Mouse (Mus musculus) frontal cortex, postnatal 14 days (tissue): ENCODE measurements around the gene Pms2.
A peak's percentile ranks its signal among the peaks of the same experiment; 100 is the strongest.

Experiments used
- DNase-seq, 2 experiments: peaks; one replicate each; pipeline ENCODE4 v3.0.0; 2022; ENCODE audit warnings: low spot score in 2 of 2

Pms2 gene

DNA sequence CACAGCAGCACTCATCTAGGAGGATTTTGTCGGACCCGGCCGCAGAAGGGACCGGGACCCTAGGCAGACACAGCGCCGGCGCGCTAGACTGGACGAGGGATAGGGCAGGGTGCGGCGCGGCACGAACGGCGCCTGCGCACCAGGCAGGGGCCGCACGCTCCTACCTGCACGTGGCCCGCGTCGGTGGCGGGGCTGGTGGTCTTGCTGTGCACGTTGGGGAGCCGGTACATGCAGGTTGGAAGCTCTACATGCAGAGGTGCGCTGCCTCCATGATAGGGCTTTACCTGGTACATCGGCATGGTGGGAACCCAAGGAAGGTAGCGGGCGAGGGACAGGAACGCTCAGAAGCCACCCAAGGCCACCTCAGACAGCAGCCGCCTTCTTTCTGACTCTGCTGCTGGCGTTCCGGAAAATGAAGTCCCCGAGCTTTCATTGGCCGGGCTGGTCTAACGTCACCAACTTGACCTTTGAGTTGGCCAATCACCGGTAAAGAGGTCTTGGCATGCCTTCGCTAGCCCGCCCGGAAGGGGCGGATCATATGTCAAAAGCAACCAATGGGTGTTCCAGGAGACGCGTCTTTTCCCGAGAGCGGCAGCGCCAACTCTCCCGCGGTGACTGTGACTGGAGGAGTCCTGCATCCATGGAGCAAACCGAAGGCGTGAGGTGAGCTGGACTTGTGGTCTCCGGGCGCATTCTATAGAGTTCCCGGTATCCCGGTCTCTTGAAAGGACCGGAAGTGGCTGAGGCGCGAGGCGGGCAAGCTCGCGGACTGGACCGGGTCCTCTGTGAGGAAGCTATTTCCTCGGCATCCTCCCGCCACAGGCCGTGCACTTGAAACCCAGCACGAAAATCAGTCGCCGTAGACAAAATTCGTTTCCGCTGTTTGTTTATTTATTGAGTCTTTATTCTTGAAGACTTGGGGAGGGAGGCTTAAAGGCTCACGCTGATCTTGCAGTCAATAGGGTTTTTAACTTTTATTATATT lies at the start of gene Pms2, which contains the start of gene Aimp2:
Pms2 (plus strand) TSS at position 548 of the 984 bp plus-strand sequence.
Aimp2 (minus strand) TSS at position 431 of the 984 bp plus-strand sequence.
- DNase-seq, result peak; percentile 96 to 97

DNA sequence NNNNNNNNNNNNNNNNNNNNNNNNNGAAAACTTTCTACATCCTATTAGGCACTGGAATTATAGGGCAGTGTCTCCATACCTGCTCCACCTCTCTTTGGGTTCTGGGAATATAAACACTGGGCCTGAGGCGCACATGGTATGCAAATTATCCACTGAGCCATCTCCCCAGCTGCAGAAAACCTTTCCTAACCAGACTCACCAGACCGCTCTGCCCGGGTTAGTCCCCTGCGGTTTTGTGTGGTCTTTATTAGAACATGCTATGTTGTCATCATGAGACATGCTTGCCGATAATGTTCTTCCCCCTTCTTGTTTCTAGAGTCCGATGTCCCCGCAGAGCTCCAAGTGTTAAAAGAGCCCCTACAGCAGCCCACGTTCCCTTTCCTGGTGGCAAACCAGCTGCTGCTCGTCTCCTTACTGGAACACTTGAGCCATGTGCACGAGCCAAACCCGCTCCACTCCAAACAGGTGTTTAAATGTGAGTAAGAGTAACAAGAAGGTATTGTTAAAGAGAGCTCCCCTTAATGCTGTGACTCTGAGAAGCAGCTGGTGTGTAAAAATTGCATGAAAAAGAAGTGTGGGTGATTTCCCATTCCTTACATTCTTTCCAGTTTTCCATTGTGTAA lies 38.1 kb upstream of the Pms2 start:
- DNase-seq, result no peak

DNA sequence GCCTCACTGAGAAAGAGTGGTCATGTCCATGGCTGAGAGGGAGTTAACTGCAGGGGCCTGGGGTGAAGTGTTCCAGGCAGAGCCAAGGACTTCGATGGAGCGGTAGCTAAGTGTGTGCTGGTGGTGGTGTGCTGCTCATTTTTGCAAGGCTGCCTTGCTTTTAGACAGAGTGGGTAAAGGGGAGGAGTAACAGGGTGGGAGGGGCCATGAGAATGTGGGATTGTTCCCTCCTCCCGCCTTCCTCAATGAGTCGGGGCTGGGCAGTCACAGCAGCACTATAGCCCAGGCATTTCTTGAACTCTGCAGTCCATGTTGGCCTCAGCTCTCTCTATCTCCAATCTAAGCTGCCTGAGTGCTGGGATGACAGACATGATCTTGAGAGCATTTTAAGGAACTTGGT lies 35.2 kb upstream of the Pms2 start:
- no peak for DNase-seq

DNA sequence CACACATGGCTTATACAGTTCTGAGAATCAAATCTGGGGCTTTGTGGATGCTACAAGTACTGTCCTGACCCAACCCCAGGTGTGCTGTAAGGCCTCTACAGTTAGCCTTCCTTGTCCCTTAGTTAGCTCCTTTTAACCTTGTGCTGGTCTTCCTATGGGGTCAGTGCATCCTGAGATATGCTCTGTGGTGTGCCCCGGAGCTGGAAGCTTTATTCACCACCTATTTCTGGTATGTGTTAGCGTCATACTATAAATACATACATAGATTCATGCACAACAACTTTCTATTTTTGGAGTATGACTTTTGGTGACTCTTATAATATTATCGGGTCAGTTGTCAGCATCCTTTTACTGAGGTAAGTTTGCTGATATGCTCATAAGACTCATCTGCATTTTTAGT lies 24.5 kb upstream of the Pms2 start:
- DNase-seq, result no peak

DNA sequence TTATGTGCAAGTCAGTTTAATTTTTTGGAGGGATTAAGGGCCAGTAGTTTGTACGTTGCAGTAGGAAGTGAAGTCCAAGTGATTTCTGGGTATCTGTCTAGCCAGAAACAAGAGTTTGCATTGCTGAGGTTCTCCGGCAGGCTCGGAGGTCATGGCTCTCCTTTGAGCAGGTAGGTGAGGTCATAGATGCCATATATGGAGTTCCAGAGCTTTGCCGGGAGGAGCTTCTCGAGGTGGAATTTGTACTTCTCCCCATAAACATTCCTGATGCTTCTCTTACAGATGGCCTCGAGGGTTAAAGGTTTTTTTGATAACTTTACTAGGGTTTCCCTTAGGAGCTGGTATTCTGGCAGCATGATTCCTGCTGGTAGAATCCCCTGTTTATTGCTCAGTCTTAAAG lies 19.0 kb upstream of the Pms2 start:
- no peak for DNase-seq

DNA sequence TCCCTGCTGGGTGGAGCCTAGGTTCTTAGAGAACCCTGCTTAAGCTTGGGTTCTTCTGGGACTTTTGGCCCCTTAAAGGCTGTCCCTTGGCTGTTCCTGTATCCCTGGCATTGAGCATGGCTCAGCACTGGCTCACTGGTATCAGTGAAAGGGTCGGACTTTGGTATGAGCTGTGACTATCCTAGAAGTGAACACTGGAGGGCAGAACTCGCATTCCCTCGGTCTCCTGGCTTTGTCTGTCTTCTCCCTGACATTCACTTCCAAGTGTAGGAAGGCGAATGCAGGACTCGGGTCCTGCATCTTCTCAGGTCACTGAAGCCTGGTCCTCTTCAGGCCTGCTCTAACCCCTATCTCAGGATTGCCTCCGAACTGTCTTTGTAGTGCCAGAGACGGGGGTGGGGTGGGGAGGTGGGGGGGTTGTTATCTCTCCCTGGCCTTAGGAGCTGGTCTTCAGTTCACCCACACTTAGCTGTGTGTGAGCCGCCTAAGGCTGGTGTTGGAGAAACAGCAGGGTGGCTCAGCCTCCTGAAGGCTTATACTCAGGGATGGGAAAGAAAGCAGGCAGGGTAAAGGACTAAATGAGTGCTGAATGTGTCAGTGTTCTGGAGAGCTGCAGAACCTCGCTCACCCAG lies 17.4 kb upstream of the Pms2 start:
- DNase-seq, result no peak

DNA sequence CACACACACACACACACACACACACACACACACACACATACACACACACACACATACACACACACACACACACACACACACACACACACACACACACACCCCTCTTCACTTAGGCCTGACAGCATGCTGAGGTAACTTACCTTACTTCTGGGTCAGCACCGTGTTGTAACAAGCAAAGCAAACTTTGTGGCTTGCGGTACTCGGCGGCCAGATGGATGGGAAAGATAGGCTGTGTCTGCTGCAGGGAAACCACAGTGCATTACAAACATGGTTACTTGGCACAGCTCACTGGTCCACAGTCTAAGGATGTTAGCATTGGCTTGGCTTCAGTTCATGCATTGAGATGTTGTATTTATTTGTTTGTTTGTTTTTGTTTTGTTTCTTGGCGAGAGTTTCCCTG lies 16.4 kb upstream of the Pms2 start:
- no peak for DNase-seq

DNA sequence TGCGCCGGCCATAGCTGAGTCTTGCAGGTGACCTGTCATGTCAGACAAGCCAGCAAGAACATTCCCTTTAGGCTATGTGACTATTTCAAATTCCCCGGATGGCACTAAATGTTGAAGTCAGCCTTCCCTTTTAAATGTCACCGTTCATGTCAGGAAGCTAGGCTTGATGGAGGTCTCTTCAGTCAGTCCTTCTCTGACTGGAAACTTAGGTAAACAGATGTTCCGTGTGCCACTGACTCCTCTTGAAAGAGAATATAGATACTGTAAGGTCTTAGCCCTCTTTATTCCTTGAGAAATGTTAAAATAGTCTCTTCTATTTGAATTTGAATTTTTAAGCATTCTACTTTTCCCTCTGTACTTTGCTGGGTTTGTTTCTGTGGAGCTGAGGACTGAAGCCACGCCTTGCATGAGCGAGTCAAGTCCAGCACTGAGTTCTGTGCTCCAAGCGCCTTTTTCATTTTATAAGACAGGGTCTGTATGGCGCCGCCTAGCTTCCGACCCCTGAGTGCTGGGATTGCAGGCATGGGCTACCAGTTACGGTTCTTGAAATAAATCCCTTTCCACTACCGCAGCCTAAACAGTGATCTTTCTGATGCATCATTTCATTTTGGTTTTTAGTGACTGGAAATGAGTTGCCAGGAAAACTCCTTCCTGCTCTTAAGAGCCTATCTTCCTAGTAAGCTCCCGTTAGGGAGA lies 12.0 kb upstream of the Pms2 start, which contains the start of gene Ankrd61:
Ankrd61 (minus strand) TSS at position 51 of the 696 bp plus-strand sequence.
- no peak for DNase-seq

DNA sequence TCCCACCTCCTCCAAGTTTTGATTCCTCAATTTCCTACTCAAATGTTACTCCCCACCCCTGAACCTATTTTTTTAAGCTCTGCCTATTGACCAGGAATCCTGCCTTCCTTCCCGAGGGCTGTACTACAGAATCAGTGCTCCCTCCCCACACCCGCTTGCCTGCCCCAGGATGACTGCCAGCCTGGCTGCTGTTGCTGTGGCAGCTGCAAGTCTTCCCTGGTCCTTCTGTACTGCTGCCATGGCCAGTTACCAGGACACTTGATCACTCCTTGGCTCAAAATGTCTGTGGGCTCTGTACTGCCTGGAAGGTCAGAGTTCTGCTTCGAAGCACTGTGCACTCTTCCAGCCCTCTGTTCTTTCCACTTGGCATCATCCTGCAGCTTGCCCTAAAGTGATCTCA lies 7.7 kb upstream of the Pms2 start:
- DNase-seq, result peak in 1 of 2 experiments; percentile 22

DNA sequence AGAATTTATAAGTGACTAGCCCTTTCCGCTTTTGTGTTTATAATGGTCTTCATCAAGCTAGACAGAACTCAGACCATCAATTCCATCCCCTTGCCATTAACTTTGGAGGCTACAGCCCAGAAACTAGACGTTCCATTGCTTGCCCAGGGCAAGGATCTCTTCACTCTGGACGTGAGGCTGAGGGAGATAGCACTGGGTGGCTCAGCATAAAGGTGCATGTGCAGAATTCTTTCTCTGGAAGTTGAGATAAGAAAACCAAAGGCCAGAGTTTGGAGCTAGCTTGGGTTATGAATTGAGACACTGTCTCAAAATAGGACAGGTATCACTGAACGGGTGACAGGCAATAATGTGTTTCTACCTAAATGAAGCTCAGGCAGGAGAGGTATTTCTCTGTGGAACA lies 6.0 kb upstream of the Pms2 start:
- no peak for DNase-seq

DNA sequence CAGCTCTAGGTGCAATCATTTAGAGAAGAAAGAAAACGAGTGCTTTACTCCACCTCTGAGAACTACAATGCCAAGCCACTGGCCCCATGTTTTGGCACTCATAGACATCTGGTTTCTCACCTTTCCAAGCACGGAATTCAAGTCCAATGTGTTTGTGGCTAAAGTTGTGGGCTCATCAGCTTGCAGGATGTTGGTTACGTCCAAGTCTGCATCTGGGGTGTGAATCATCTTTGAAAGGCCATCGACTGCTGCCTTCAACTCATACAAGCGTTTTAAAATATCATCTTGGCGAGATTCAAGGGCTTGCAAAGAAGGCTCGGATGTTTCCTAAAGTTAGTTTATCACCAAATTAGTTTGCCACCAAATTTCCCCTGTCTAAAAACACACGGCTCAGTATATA lies 3.3 kb upstream of the Pms2 start:
- DNase-seq, result no peak

DNA sequence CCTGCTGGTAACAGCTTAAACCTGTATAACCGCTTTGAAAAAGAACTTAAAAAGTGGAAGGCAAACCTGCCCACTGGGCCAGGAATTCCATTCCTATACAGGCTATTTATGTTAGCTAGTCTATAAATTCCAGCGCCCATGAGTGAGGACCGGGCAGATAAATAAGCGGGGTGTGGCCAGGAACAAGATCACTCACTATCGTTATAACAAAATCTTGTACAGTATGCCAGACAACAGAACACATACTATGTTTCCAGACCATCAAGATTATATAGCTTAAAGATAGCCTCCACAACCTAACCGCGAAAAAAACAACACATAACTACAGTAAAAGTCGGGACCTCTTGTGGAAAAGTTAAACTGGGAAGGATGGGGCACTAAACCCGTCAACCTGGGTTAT lies 838 bp upstream of the Pms2 start:
- no peak for DNase-seq

DNA sequence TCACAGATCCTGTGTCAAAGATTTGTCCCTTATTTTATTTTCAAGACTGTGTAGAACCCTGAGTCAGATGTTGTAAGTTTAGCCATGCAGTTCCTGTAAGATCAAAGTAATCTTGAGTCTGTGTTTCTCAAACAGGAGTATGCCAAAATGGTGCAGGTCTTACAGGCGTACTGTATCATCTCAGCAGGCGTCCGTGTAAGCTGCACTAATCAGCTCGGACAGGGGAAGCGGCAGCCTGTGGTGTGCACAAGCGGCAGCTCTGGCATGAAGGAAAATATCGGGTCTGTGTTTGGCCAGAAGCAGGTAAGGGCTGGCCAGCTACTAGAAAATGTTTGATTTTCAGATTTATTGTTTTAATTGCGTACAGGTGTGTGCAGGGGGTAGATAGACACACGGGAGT lies 6.5 kb downstream of the Pms2 start:
- DNase-seq, result no peak

DNA sequence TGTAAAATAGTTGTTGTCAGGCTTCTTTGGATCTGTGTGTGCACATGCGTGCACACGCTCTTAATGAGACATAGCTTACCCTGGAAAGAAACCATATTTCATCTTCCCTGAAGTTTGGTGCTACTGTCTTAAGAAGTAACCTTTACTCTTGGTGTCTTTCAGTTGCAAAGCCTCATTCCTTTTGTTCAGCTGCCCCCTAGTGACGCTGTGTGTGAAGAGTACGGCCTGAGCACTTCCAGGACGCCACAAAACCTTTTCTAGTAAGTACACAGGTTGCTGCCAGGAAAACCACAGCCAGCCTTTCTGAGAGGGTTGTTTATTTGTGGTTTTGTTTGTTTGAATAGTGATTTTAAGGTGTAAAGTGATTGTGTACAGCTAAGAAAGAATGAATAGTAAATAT lies 7.7 kb downstream of the Pms2 start:
- no peak for DNase-seq

DNA sequence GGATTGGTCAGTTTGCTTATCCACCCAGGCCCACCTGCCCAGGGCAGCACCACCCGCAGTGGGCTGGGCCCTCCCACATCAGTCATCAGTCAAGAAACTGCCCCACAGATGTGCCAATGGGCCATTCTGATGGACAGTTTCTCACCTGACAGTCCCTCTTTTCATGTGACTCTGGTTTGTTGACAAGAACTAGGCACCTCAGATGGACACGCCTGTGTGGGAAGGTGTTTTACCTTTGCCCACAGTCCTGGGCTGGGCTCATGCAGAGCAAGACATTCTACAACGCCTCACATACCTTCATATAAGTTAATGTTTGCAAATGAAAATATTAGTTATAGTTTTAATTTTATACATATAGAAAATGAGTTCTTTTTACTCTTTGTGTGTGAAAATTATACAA lies 8.4 kb downstream of the Pms2 start:
- no peak for DNase-seq

DNA sequence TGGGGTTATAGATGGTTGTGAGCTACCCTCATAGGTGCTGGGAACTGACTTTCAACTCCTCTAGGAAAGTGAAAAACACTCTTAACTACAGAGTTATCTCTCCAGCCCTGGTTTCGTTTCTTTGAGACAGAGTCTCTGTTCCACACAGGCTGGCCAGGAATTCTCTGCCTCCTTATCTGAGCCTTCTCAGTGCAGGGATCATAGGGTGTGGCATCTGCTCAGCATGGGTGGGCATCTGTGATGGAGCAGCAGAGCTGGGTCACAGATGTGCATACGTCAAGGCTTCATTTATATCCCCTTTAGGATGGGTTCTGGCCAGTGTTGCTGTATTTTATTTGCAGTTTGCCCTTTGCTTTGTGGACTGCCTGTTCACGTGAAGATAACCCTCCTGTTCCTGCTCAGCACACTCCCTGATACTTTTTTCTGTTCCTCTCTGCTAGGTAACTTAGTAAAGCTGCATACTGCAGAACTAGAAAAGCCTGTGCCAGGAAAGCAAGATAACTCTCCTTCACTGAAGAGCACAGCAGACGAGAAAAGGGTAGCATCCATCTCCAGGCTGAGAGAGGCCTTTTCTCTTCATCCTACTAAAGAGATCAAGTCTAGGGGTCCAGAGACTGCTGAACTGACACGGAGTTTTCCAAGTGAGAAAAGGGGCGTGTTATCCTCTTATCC lies 15.2 kb downstream of the Pms2 start:
- no peak for DNase-seq

DNA sequence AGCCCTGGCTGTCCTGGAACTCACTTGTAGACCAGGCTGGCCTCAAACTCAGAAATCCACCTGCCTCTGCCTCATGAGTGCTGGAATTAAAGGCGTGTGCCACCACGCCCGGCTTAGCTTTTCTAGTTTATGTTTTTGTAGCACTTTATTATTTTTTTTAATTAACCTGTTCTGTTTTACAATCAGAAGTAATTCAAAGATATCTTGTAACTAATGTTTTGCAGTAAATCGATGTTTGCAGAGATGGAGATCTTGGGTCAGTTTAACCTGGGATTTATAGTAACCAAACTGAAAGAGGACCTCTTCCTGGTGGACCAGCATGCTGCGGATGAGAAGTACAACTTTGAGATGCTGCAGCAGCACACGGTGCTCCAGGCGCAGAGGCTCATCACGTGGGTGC lies 18.1 kb downstream of the Pms2 start, which contains the start of gene Gm42421:
Gm42421 (plus strand) TSS at position 301 of the 400 bp plus-strand sequence.
- DNase-seq, result no peak

DNA sequence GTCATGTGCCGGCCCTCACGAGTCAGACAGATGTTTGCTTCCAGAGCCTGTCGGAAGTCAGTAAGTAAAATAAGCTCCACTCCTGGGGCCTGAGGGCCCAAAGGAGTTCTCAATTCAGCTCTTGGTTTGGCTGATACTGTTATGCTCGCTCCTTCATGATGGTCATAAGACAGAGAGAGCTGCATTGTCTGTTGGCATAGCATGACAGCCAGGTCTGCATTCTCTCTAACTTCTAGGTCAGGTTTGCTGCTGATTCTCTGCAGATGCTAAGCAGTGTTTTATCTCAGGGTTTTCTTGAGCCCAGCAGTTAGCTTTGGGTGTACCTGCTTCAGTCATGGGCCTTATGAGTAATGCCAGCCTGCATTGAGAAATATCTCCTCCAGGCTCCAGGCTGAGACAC lies 19.5 kb downstream of the Pms2 start:
- DNase-seq, result no peak

DNA sequence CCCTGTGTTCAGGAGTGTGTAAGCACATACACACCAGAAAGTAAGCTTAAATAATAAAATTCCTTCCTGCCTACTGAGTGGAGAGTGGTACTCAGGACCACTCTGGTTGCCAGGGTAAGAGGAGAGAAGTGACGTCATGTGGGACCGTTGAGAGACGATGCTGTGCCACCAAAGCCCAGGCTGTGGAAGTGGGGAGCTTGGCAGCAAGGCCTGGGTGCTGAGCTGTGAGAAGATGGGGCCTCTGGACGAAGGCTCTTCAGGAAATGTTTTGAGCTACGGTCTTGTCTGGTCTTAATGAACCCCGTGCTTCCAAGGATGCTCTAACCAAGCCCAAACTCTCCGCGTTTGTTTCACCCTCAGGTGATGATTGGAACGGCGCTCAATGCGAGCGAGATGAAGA lies 20.9 kb downstream of the Pms2 start:
- no peak for DNase-seq

DNA sequence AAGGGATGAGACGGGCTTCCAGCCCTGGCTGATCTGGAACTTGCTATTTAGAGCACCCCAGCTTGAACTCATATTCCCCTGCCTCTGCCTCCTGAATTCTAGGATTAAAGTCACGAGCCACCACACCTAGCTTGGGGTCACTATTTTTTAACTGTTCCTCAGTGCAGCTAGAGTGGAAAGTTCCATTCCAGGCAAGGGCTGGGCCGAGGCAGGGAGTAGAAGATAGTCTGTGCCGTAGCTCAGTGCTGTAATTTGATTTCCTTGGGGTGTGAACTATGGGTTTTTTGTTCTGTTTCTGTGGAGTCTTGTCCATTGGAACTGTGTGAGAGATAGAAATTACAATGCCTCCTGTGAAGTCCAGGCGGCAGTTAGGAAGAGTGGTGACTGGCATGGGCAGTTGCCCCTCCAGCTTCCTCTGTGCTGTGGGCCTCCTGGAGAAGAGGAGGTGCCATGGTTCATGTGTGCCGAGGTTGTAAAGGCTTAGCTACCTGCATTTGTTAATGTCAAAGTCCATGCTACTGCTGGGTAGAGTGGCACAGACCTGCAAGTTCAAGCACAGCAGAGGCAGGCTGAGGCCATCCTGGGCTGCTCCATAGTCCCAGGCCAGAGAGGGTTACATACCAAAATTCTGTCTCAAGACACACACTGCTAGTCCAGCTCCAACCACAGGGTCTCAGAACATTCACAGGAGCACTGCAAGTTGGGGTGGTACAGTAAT lies 22.3 kb downstream of the Pms2 start:
- DNase-seq, result no peak

DNA sequence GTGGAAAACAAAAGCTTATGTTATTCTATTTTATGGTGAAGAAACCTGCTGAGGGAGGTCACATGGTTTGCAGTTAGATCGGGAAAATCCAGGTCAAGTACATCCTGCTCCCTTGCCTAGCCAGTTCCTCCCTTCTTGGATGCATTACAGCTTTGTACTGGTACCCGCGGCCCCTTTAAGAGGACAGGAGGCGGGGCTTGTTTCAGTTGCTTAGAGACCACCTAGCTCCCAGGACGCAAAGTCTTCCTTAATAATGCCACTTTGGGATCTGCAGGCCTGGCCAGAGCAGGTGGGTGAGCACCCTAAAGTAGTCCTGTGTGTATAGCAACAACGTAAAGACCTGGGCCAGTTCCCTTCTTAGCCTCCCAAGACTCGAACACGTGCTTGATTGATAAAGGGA lies 23.1 kb downstream of the Pms2 start, which contains the start of gene Rsph10b:
Rsph10b (plus strand) TSS at position 205 of the 400 bp plus-strand sequence.
- DNase-seq, result no peak
